Mouse (Mus musculus): ENCODE measurements around the gene Eef1g.
"Not testable (repeated sequence)": the region's sequence is repeated elsewhere in the genome, so short reads cannot be mapped to it uniquely, and the experiment has no call there.

Gene Eef1g

GRCm38 (mm10) chr19:8991871-8992735 is 25.3 kb downstream of the Eef1g start:
- peaks cover 17% of the 10 kb centered on the region for H3K27me3 ChIP-seq (ENCODE audit: insufficient read depth, low read length)
- H3K36me3 ChIP-seq (ENCODE audit: insufficient read depth, low read length), result no peaks in the 10 kb centered on the region
- no peaks in the 10 kb centered on the region for H3K9me3 ChIP-seq (ENCODE audit: low read length)
- TF ChIP-seq NANOG (IDR thresholded peaks at IDR 0.05; ENCODE audit: borderline replicate concordance, low read length) (no peak), POU5F1 (IDR thresholded peaks at IDR 0.05; ENCODE audit: borderline replicate concordance, low read length) (no peak), CTCF (conservative IDR thresholded peaks at IDR 0.05; ENCODE audit: low read length) (no peak)
- H3K4me1 ChIP-seq (replicated peaks; ENCODE audit: low read depth, low read length), result peaks cover 85% of the 10 kb centered on the region
- H3K4me3 ChIP-seq (replicated peaks; ENCODE audit: low read length), result peak overlapping the region; percentile 79

GRCm38 (mm10) chr19:8992769-8993624 is 26.2 kb downstream of the Eef1g start:
- H3K9me3 ChIP-seq (ENCODE audit: low read length), result no peaks in the 10 kb centered on the region
- peaks cover 9% of the 10 kb centered on the region for H3K27me3 ChIP-seq (ENCODE audit: insufficient read depth, low read length)
- H3K4me1 ChIP-seq (replicated peaks; ENCODE audit: low read depth, low read length), result peaks cover 85% of the 10 kb centered on the region
- H3K4me3 ChIP-seq (replicated peaks; ENCODE audit: low read length), result peak overlapping the region; percentile 79
- peak; percentile 62 for TF ChIP-seq CTCF (conservative IDR thresholded peaks at IDR 0.05; ENCODE audit: low read length)
- no peak for TF ChIP-seq POU5F1 (IDR thresholded peaks at IDR 0.05; ENCODE audit: borderline replicate concordance, low read length)
- no peak for TF ChIP-seq NANOG (IDR thresholded peaks at IDR 0.05; ENCODE audit: borderline replicate concordance, low read length)
- no peaks in the 10 kb centered on the region for H3K36me3 ChIP-seq (ENCODE audit: insufficient read depth, low read length)

GRCm38 (mm10) chr19:8993625-8993912 is 26.7 kb downstream of the Eef1g start:
- Histone ChIP-seq H3K36me3 (ENCODE audit: insufficient read depth, low read length) (no peaks in the 10 kb centered on the region), H3K4me3 (replicated peaks; ENCODE audit: low read length) (no peak overlapping the region), H3K9me3 (ENCODE audit: low read length) (no peaks in the 10 kb centered on the region), H3K4me1 (replicated peaks; ENCODE audit: low read depth, low read length) (peaks cover 85% of the 10 kb centered on the region), H3K27me3 (ENCODE audit: insufficient read depth, low read length) (peaks cover 3% of the 10 kb centered on the region)
- TF ChIP-seq POU5F1 (IDR thresholded peaks at IDR 0.05; ENCODE audit: borderline replicate concordance, low read length) (no peak), NANOG (IDR thresholded peaks at IDR 0.05; ENCODE audit: borderline replicate concordance, low read length) (no peak), CTCF (conservative IDR thresholded peaks at IDR 0.05; ENCODE audit: low read length) (no peak)

- no peak for TF ChIP-seq NANOG (IDR thresholded peaks at IDR 0.05; ENCODE audit: borderline replicate concordance, low read length)
- TF ChIP-seq CTCF (conservative IDR thresholded peaks at IDR 0.05; ENCODE audit: low read length), result no peak
- TF ChIP-seq POU5F1 (IDR thresholded peaks at IDR 0.05; ENCODE audit: borderline replicate concordance, low read length), result no peak
- no peaks in the 10 kb centered on the region for H3K27me3 ChIP-seq (ENCODE audit: insufficient read depth, low read length)
- no peak overlapping the region for H3K4me3 ChIP-seq (replicated peaks; ENCODE audit: low read length)
- H3K9me3 ChIP-seq (ENCODE audit: low read length), result no peaks in the 10 kb centered on the region
- peaks cover 7% of the 10 kb centered on the region for H3K36me3 ChIP-seq (ENCODE audit: insufficient read depth, low read length)
- peaks cover 95% of the 10 kb centered on the region for H3K4me1 ChIP-seq (replicated peaks; ENCODE audit: low read depth, low read length)
These were observed 28.2 kb downstream of the Eef1g start for GRCm38 (mm10) chr19:8994813-8995607.

GRCm38 (mm10) chr19:8996601-8997000 is 29.8 kb downstream of the Eef1g start:
- no peaks in the 10 kb centered on the region for H3K9me3 ChIP-seq (ENCODE audit: low read length)
- no peak overlapping the region for H3K4me3 ChIP-seq (replicated peaks; ENCODE audit: low read length)
- H3K4me1 ChIP-seq (replicated peaks; ENCODE audit: low read depth, low read length), result peaks cover 84% of the 10 kb centered on the region
- H3K36me3 ChIP-seq (ENCODE audit: insufficient read depth, low read length), result peaks cover 23% of the 10 kb centered on the region
- TF ChIP-seq POU5F1 (IDR thresholded peaks at IDR 0.05; ENCODE audit: borderline replicate concordance, low read length), result no peak
- no peak for TF ChIP-seq NANOG (IDR thresholded peaks at IDR 0.05; ENCODE audit: borderline replicate concordance, low read length)
- TF ChIP-seq CTCF (conservative IDR thresholded peaks at IDR 0.05; ENCODE audit: low read length), result no peak
- H3K27me3 ChIP-seq (ENCODE audit: insufficient read depth, low read length), result no peaks in the 10 kb centered on the region

- H3K4me1 ChIP-seq (replicated peaks; ENCODE audit: low read depth, low read length), result peaks cover 74% of the 10 kb centered on the region
- peak overlapping the region; percentile 11; the same call in 1 of the 2 replicates for H3K4me3 ChIP-seq (replicated peaks; ENCODE audit: low read length)
- H3K27me3 ChIP-seq (ENCODE audit: insufficient read depth, low read length), result no peaks in the 10 kb centered on the region
- H3K9me3 ChIP-seq (ENCODE audit: low read length), result no peaks in the 10 kb centered on the region
- no peak for TF ChIP-seq CTCF (conservative IDR thresholded peaks at IDR 0.05; ENCODE audit: low read length)
- no peak for TF ChIP-seq NANOG (IDR thresholded peaks at IDR 0.05; ENCODE audit: borderline replicate concordance, low read length)
- peaks cover 32% of the 10 kb centered on the region for H3K36me3 ChIP-seq (ENCODE audit: insufficient read depth, low read length)
These were observed 30.7 kb downstream of the Eef1g start for GRCm38 (mm10) chr19:8997546-8997945.

- peak overlapping the region; percentile 11 for H3K4me3 ChIP-seq (replicated peaks; ENCODE audit: low read length)
- H3K36me3 ChIP-seq (ENCODE audit: insufficient read depth, low read length), result peaks cover 42% of the 10 kb centered on the region
- H3K9me3 ChIP-seq (ENCODE audit: low read length), result no peaks in the 10 kb centered on the region
- peaks cover 64% of the 10 kb centered on the region for H3K4me1 ChIP-seq (replicated peaks; ENCODE audit: low read depth, low read length)
- H3K27me3 ChIP-seq (ENCODE audit: insufficient read depth, low read length), result no peaks in the 10 kb centered on the region
- TF ChIP-seq CTCF (conservative IDR thresholded peaks at IDR 0.05; ENCODE audit: low read length), result no peak
- TF ChIP-seq POU5F1 (IDR thresholded peaks at IDR 0.05; ENCODE audit: borderline replicate concordance, low read length), result no peak
- no peak for TF ChIP-seq NANOG (IDR thresholded peaks at IDR 0.05; ENCODE audit: borderline replicate concordance, low read length)
These were observed 31.7 kb downstream of the Eef1g start for GRCm38 (mm10) chr19:8998546-8998945.

GRCm38 (mm10) chr19:8999223-8999622 is 32.4 kb downstream of the Eef1g start:
- no peaks in the 10 kb centered on the region for H3K27me3 ChIP-seq (ENCODE audit: insufficient read depth, low read length)
- peak overlapping the region; percentile 11; the same call in 1 of the 2 replicates for H3K4me3 ChIP-seq (replicated peaks; ENCODE audit: low read length)
- H3K4me1 ChIP-seq (replicated peaks; ENCODE audit: low read depth, low read length), result peaks cover 59% of the 10 kb centered on the region
- no peaks in the 10 kb centered on the region for H3K9me3 ChIP-seq (ENCODE audit: low read length)
- peaks cover 49% of the 10 kb centered on the region for H3K36me3 ChIP-seq (ENCODE audit: insufficient read depth, low read length)
- TF ChIP-seq CTCF (conservative IDR thresholded peaks at IDR 0.05; ENCODE audit: low read length) (no peak), POU5F1 (IDR thresholded peaks at IDR 0.05; ENCODE audit: borderline replicate concordance, low read length) (no peak), NANOG (IDR thresholded peaks at IDR 0.05; ENCODE audit: borderline replicate concordance, low read length) (no peak)

GRCm38 (mm10) chr19:9006915-9007314 is 40.1 kb downstream of the Eef1g start:
- H3K4me1 ChIP-seq (replicated peaks; ENCODE audit: low read depth, low read length); H3K27me3 ChIP-seq (ENCODE audit: insufficient read depth, low read length); H3K9me3 ChIP-seq (ENCODE audit: low read length); H3K4me3 ChIP-seq (replicated peaks; ENCODE audit: low read length): not testable (repeated sequence)
- H3K36me3 ChIP-seq (ENCODE audit: insufficient read depth, low read length), result peaks cover 72% of the 10 kb centered on the region
